ENCODE assay signal across 24 mouse cellular contexts in the genomic region with DNA sequence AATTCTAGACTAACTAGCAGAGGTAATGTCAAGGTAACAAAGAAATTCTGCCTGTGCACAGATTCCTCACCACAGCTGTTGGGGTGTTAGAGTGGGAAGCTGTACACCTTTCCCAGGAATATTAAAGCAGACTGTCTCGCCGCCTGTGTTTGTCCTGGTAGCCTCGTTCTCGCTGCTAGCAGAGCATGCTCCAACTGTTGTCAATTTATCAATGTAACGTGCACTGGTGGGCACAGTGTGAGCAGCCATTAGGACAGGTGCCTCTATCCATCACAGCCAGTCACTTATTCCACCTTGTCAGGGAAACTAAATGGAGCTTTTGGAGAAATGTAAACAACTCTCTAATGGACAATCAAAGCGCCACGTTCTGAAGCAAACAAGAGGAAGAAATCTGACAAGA.
A peak's percentile ranks its signal among the peaks of the same experiment; 100 is the strongest.
DNase-seq lines count a peak whose midpoint lies in the region; ATAC-seq and TF ChIP-seq lines count a peak whose summit lies in the region.
"Had no signal": no experiment of that assay in that cellular context is flagged by ENCODE, and none has a peak within 500 bp of the region (broad histone marks: within the 10 kb centered on the region; RNA-seq: fewer than 3 reads in every experiment).

No protein-coding gene starts in this region.

- 0 out of 2 replicates have a peak, but pooled peaks have one; percentile 55 for ATAC-seq in hindbrain, embryonic 11.5 days (ENCODE audit: low FRiP score)
- peak; percentile 69 for ATAC-seq in hindbrain, postnatal 0 days
- ATAC-seq: lung, postnatal 0 days had no signal

- TF ChIP-seq CTCF in brain, embryonic 14.5 days (IDR thresholded peaks at IDR 0.05; ENCODE audit: borderline replicate concordance, extremely low read depth, insufficient read depth, insufficient read length), result no peak
- no peak for TF ChIP-seq CTCF in hindbrain, postnatal 0 days (IDR thresholded peaks at IDR 0.05; ENCODE audit: low read depth)
- TF ChIP-seq CTCF in layer of hippocampus, adult 2 months (conservative IDR thresholded peaks at IDR 0.05), result no peak

- no peak for DNase-seq in hindbrain, embryonic 11.5 days (ENCODE audit: low spot score)
- DNase-seq in hindbrain, embryonic 10.5 days (ENCODE audit: low spot score), result no peak
- peak; percentile 10 for DNase-seq in brain, adult 2 months (ENCODE audit: low read depth, low spot score)
- DNase-seq in brain, embryonic 14.5 days (ENCODE audit: low read depth), result peak; percentile 41
- peak; percentile 46 for DNase-seq in hindbrain, postnatal 0 days (ENCODE audit: low spot score)
- DNase-seq in layer of hippocampus, adult 2 months (ENCODE audit: low spot score in 2 of 2), result no peak
- no peak for DNase-seq in adrenal gland, adult 2 months
- DNase-seq in right cerebral cortex, postnatal 10 days (ENCODE audit: low spot score in 2 of 2), result no peak
- DNase-seq: adrenal gland, adult 8-10 months; cerebellum, adult 9-11 months; embryo, embryonic 11 days; gastrocnemius, postnatal 14 days; heart, adult 18-20 months; heart, postnatal 10 days; kidney, adult 11 months; kidney, postnatal 36 days; thymus, postnatal 14 days had no signal

- no peak overlapping the region for H3K4me3 ChIP-seq in hindbrain, embryonic 11.5 days (ENCODE audit: low read depth, low read length)
- H3K4me3 ChIP-seq in hindbrain, embryonic 10.5 days, result no peak overlapping the region
- no peak overlapping the region for H3K4me3 ChIP-seq in hindbrain, postnatal 0 days (ENCODE audit: low read length)
- H3K4me3 ChIP-seq in layer of hippocampus, adult 2 months, result no peak overlapping the region
- H3K4me3 ChIP-seq: embryonic facial prominence, embryonic 13.5 days; erythroblast, embryonic 14.5 days; forebrain, embryonic 12.5 days; heart, embryonic 12.5 days; kidney, embryonic 15.5 days; midbrain, embryonic 12.5 days had no signal

- H3K4me1 ChIP-seq in hindbrain, embryonic 11.5 days (replicated peaks; ENCODE audit: control insufficient read depth, insufficient read depth, low read length), result no peaks in the 10 kb centered on the region
- peaks cover 5% of the 10 kb centered on the region; the same call in 1 of the 2 replicates for H3K4me1 ChIP-seq in hindbrain, embryonic 10.5 days (replicated peaks)
- 0 out of 2 replicates have a peak, but pooled peaks cover 6% of the 10 kb centered on the region for H3K4me1 ChIP-seq in hindbrain, postnatal 0 days (ENCODE audit: insufficient read depth, low read length)
- H3K4me1 ChIP-seq: heart, embryonic 12.5 days had no signal

- H3K27ac ChIP-seq in hindbrain, embryonic 11.5 days (ENCODE audit: low read depth, low read length), result no peak overlapping the region
- no peak overlapping the region for H3K27ac ChIP-seq in hindbrain, embryonic 10.5 days
- peak overlapping the region; percentile 11; the same call in 1 of the 2 replicates for H3K27ac ChIP-seq in hindbrain, postnatal 0 days
- no peak overlapping the region for H3K27ac ChIP-seq in layer of hippocampus, adult 2 months
- H3K27ac ChIP-seq: embryonic facial prominence, embryonic 13.5 days; forebrain, embryonic 12.5 days; kidney, embryonic 15.5 days; midbrain, embryonic 12.5 days had no signal

- H3K27me3 ChIP-seq in hindbrain, embryonic 11.5 days (ENCODE audit: control insufficient read depth, insufficient read depth, low read length), result no peaks in the 10 kb centered on the region
- no peaks in the 10 kb centered on the region for H3K27me3 ChIP-seq in hindbrain, embryonic 10.5 days (ENCODE audit: insufficient read depth, poor library complexity, severe bottlenecking)
- H3K27me3 ChIP-seq in hindbrain, postnatal 0 days (ENCODE audit: insufficient read depth, low read length), result no peaks in the 10 kb centered on the region
- H3K27me3 ChIP-seq: embryonic facial prominence, embryonic 13.5 days; forebrain, embryonic 12.5 days; heart, embryonic 12.5 days; kidney, embryonic 15.5 days; midbrain, embryonic 12.5 days had no signal

- no peak for TF ChIP-seq POLR2A in brain, embryonic 14.5 days (IDR thresholded peaks at IDR 0.05; ENCODE audit: borderline replicate concordance, extremely low read depth, insufficient read depth, insufficient read length, poor library complexity, severe bottlenecking)

- H3K4me2 ChIP-seq in hindbrain, embryonic 11.5 days (replicated peaks; ENCODE audit: low read depth, low read length), result no peak overlapping the region
- no peak overlapping the region for H3K4me2 ChIP-seq in hindbrain, postnatal 0 days (ENCODE audit: low read depth, low read length)
- H3K4me2 ChIP-seq: embryonic facial prominence, embryonic 13.5 days; forebrain, embryonic 12.5 days; heart, embryonic 12.5 days; midbrain, embryonic 12.5 days had no signal

- WGBS in hindbrain, embryonic 11.5 days, result 55% methylated on average over 7 of the region's 7 CpGs
- WGBS in hindbrain, embryonic 10.5 days, result 83% methylated on average over 7 of the region's 7 CpGs
- WGBS in hindbrain, postnatal 0 days, result 49% methylated on average over 7 of the region's 7 CpGs

- no peaks in the 10 kb centered on the region for H3K9me3 ChIP-seq in hindbrain, embryonic 11.5 days (ENCODE audit: control insufficient read depth, low read length)
- H3K9me3 ChIP-seq in hindbrain, embryonic 10.5 days, result no peaks in the 10 kb centered on the region
- H3K9me3 ChIP-seq in hindbrain, postnatal 0 days (ENCODE audit: low read length), result no peaks in the 10 kb centered on the region
- H3K9me3 ChIP-seq: embryonic facial prominence, embryonic 13.5 days; forebrain, embryonic 12.5 days; heart, embryonic 12.5 days; kidney, embryonic 15.5 days; midbrain, embryonic 12.5 days had no signal

- no peaks in the 10 kb centered on the region for H3K36me3 ChIP-seq in hindbrain, embryonic 11.5 days (ENCODE audit: control insufficient read depth, insufficient read depth, low read length)
- no peaks in the 10 kb centered on the region for H3K36me3 ChIP-seq in hindbrain, embryonic 10.5 days
- H3K36me3 ChIP-seq in hindbrain, postnatal 0 days (ENCODE audit: insufficient read depth, low read length), result no peaks in the 10 kb centered on the region
- H3K36me3 ChIP-seq: embryonic facial prominence, embryonic 13.5 days; forebrain, embryonic 12.5 days; heart, embryonic 12.5 days; kidney, embryonic 15.5 days; midbrain, embryonic 12.5 days had no signal

- no peak overlapping the region for H3K9ac ChIP-seq in hindbrain, embryonic 11.5 days (ENCODE audit: low read depth, low read length)
- H3K9ac ChIP-seq in hindbrain, postnatal 0 days (replicated peaks; ENCODE audit: low read length), result no peak overlapping the region
- H3K9ac ChIP-seq: embryonic facial prominence, embryonic 13.5 days; forebrain, embryonic 12.5 days; heart, embryonic 12.5 days; kidney, embryonic 15.5 days; midbrain, embryonic 12.5 days had no signal

Comparison
In these comparisons a context has a peak if more than half of its experiments do, and no peak if none do; other contexts are left out.
1. DNase-seq: peak in brain, adult 2 months (single experiment), brain, embryonic 14.5 days (single experiment) and hindbrain, postnatal 0 days (single experiment); none in hindbrain, embryonic 11.5 days (single experiment), hindbrain, embryonic 10.5 days (single experiment), layer of hippocampus, adult 2 months (0 of 2), adrenal gland, adult 2 months (single experiment) and right cerebral cortex, postnatal 10 days (0 of 2).